Mouse (Mus musculus): ENCODE data around the gene Acadl. TPM values are rescaled to one million over a fixed set of nuclear protein-coding genes. Genes with fewer than 3 reads are reported as not detected.

Acadl gene
- total and polyA plus RNA-seq, 3 experiments, result 0.12 to 0.32 TPM; not detected in 1

DNA sequence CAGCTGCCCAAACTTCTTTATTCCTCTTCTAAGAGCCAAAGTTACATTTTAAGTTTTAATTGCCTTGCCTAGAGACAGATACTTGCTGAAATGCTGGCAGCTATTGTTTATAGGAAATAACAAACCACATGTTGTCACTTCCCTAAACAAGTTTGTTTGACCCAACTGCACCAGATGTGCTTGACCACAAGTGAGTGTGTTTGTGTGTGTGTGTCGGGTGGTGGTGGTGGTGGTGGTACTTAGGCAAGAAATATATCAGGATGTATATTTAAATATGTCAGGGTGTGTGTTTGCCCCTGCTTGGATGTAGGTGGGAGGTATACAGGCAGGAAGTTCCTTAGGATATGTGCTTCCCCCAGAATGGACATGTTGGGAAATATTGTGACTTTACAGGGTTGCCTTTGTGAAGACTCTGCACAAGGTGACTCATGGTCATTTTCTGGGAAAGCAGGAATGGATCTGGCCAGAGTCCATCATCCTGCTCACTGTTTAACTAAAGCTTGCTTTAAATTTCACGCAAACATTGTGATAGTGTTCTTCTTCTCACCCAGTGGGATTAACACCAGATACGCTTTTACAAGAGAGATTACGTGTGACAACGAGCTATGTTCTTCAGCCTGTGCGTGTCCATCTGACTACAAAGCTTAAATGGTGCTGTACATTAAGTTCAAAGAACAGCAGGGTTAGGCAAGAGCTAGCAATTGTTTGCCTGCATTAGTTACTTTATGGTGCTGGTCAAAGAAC lies 32.2 kb upstream of the Acadl start:
- Histone ChIP-seq H3K9me3 (replicated peaks; ENCODE audit: insufficient read depth, low read length) (no peaks in the 10 kb centered on the region), H3K27ac (ENCODE audit: control insufficient read depth, low read depth, low read length) (no peak overlapping the region), H3K27me3 (ENCODE audit: control insufficient read depth in 1 of 2, insufficient read depth in 2 of 2, low read length in 2 of 2) (no peaks in the 10 kb centered on the region), H3K79me2 (ENCODE audit: control insufficient read depth, insufficient read depth, low read length, poor library complexity) (no peaks in the 10 kb centered on the region), H3K4me3 (ENCODE audit: control insufficient read depth in 1 of 2, insufficient read depth in 1 of 2, low read depth in 2 of 2, low read length in 2 of 2) (no peak overlapping the region), H3K36me3 (ENCODE audit: control insufficient read depth in 1 of 2, insufficient read depth in 2 of 2, low read length in 2 of 2) (no peaks in the 10 kb centered on the region), H3K9ac (ENCODE audit: control insufficient read depth, low read depth, low read length, poor library complexity, severe bottlenecking) (no peak overlapping the region), H3K4me1 (ENCODE audit: control insufficient read depth in 1 of 2, insufficient read depth in 2 of 2, low read length in 2 of 2) (no peaks in the 10 kb centered on the region)
- DNase-seq (ENCODE audit: low read depth, low spot score), result no peak
- no peak for TF ChIP-seq TAL1 (IDR thresholded peaks at IDR 0.05; ENCODE audit: low read length)
- no peak for TF ChIP-seq USF1 (IDR thresholded peaks at IDR 0.05; ENCODE audit: low read depth, low read length)
- TF ChIP-seq MYC (IDR thresholded peaks at IDR 0.05; ENCODE audit: low read depth, low read length), result no peak
- TF ChIP-seq UBTF (IDR thresholded peaks at IDR 0.05; ENCODE audit: borderline replicate concordance, insufficient read depth, low read depth, low read length), result no peak
- TF ChIP-seq TCF12 (IDR thresholded peaks at IDR 0.05; ENCODE audit: low read depth, low read length), result no peak
- no peak for TF ChIP-seq POLR2AphosphoS2 (IDR thresholded peaks at IDR 0.05; ENCODE audit: low read length)
- TF ChIP-seq RCOR1 (IDR thresholded peaks at IDR 0.05; ENCODE audit: low read depth, low read length), result no peak
- TF ChIP-seq BHLHE40 (IDR thresholded peaks at IDR 0.05; ENCODE audit: borderline replicate concordance, low read depth, low read length), result no peak
- no peak for TF ChIP-seq RAD21 (IDR thresholded peaks at IDR 0.05; ENCODE audit: low read depth, low read length)
- TF ChIP-seq ZMIZ1 (IDR thresholded peaks at IDR 0.05; ENCODE audit: low read depth, low read length), result no peak
- TF ChIP-seq CTCF (IDR thresholded peaks at IDR 0.05 in 2 of 3, conservative IDR thresholded peaks at IDR 0.05 in 1 of 3; ENCODE audit: control insufficient read depth in 1 of 3, insufficient read depth in 1 of 3, low read depth in 2 of 3, low read length in 3 of 3, poor library complexity in 1 of 3, severe bottlenecking in 1 of 3), result no peak
- TF ChIP-seq CHD1 (IDR thresholded peaks at IDR 0.05; ENCODE audit: low read depth, low read length), result no peak
- no peak for TF ChIP-seq EP300 (IDR thresholded peaks at IDR 0.05; ENCODE audit: low read depth in 1 of 2, low read length in 2 of 2)
- no peak for TF ChIP-seq NRF1 (IDR thresholded peaks at IDR 0.05; ENCODE audit: insufficient read depth, low read depth, low read length, poor library complexity, severe bottlenecking)
- TF ChIP-seq USF2 (IDR thresholded peaks at IDR 0.05; ENCODE audit: borderline replicate concordance in 1 of 2, insufficient read depth in 1 of 2, low read depth in 1 of 2, low read length in 2 of 2), result no peak
- TF ChIP-seq ETS1 (IDR thresholded peaks at IDR 0.05; ENCODE audit: low read depth, low read length), result no peak
- no peak for TF ChIP-seq ZC3H11A (IDR thresholded peaks at IDR 0.05; ENCODE audit: low read depth, low read length)
- no peak for TF ChIP-seq POLR2AphosphoS5 (IDR thresholded peaks at IDR 0.05; ENCODE audit: borderline replicate concordance, low read depth, low read length)
- no peak for TF ChIP-seq ZNF384 (IDR thresholded peaks at IDR 0.05; ENCODE audit: low read depth, low read length)
